22 mouse cellular contexts compared by ENCODE assay signal in the genomic region with DNA sequence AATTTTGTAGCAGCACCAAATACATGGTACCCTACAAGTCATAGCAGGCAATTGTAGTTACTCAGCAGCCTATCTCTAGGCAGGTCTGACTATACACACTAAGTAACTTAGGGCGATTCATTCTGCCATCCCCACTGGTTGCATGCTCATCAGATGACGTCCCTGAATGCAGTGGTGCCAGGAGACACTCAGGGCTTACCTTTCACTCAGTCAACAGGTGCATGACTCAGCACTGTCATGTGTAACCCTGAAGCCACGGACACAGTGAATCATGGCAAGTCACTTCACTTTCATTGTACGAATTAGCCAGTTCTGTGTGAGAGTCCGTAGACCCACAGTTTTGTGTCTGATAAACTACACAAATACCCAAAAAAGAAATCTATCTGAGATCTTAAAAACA.
"Had no signal": no experiment of that assay in that cellular context is flagged by ENCODE, and none has a peak within 500 bp of the region (broad histone marks: within the 10 kb centered on the region; RNA-seq: fewer than 3 reads in every experiment).

No protein-coding gene starts in this region.

- H3K9ac ChIP-seq: heart, embryonic 12.5 days; hindbrain, embryonic 13.5 days; hindbrain, embryonic 15.5 days; kidney, embryonic 15.5 days; limb, embryonic 13.5 days; limb, embryonic 15.5 days; liver, embryonic 12.5 days had no signal

- H3K27ac ChIP-seq: heart, embryonic 10.5 days; hindbrain, embryonic 13.5 days; hindbrain, embryonic 15.5 days; hindbrain, postnatal 0 days; kidney, embryonic 15.5 days; kidney, postnatal 0 days; limb, embryonic 13.5 days; limb, embryonic 15.5 days; liver, embryonic 12.5 days had no signal

- ATAC-seq: hindbrain, postnatal 0 days; liver, embryonic 12.5 days had no signal

- H3K4me1 ChIP-seq: heart, embryonic 10.5 days; heart, embryonic 12.5 days; hindbrain, embryonic 13.5 days; hindbrain, embryonic 15.5 days; kidney, embryonic 15.5 days; limb, embryonic 13.5 days; limb, embryonic 15.5 days; liver, embryonic 12.5 days had no signal

- H3K36me3 ChIP-seq: heart, embryonic 10.5 days; heart, embryonic 12.5 days; hindbrain, embryonic 13.5 days; hindbrain, embryonic 15.5 days; kidney, embryonic 15.5 days; limb, embryonic 15.5 days; liver, embryonic 12.5 days had no signal

- H3K9me3 ChIP-seq: heart, embryonic 10.5 days; hindbrain, embryonic 13.5 days; hindbrain, embryonic 15.5 days had no signal

- H3K4me3 ChIP-seq: heart, embryonic 10.5 days; heart, embryonic 12.5 days; hindbrain, embryonic 13.5 days; hindbrain, embryonic 15.5 days; kidney, embryonic 15.5 days; limb, embryonic 13.5 days; limb, embryonic 15.5 days; liver, embryonic 12.5 days had no signal

- H3K27me3 ChIP-seq: heart, embryonic 12.5 days; hindbrain, embryonic 13.5 days; hindbrain, embryonic 15.5 days; kidney, embryonic 15.5 days; limb, embryonic 13.5 days; limb, embryonic 15.5 days; liver, embryonic 12.5 days had no signal

- DNase-seq: gastrocnemius, postnatal 14 days; gastrocnemius, postnatal 36 days; heart, adult 18-20 months; heart, postnatal 10 days; kidney, adult 11 months; kidney, adult 2 months; kidney, adult 9 months; kidney, postnatal 14 days; kidney, postnatal 36 days; layer of hippocampus, adult 9-11 months; layer of hippocampus, postnatal 36 days; left cerebral cortex, postnatal 4 days had no signal

- H3K4me2 ChIP-seq: heart, embryonic 12.5 days; hindbrain, embryonic 13.5 days; hindbrain, embryonic 15.5 days; kidney, embryonic 15.5 days; limb, embryonic 13.5 days; limb, embryonic 15.5 days; liver, embryonic 12.5 days had no signal
